Comparison of ENCODE assay signal across 27 mouse cellular contexts in the genomic region with DNA sequence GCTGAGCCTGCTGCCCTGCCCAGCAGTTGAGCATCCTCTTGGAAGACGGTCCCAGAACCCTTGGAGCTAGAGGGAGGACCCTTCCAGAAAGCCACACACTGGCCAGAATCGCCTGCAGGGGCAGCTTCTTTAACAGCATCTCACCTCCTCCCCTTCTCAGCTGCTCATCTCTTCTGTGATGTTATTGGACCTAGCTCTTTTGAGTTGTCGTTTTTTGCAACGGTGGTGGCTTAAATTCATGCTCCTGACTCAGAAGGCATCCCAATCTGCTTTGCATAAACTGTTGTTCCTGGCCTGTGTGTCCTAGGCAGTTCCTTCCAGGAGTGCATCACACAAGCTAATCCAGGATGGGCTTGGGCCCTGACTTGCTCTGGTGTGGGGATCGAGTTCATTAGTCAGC. TPM values are rescaled to one million over a fixed set of nuclear protein-coding genes. Genes with fewer than 3 reads are reported as not detected.
DNase-seq lines count a peak whose midpoint lies in the region; ATAC-seq lines count a peak whose summit lies in the region.
"Had no signal": no experiment of that assay in that cellular context is flagged by ENCODE, and none has a peak within 500 bp of the region (broad histone marks: within the 10 kb centered on the region; RNA-seq: fewer than 3 reads in every experiment).

No protein-coding gene starts in this region.

- DNase-seq in frontal cortex, postnatal 25 days (ENCODE audit: low spot score in 2 of 2) = no peak
- peak; percentile 43 for DNase-seq in brain, adult 2 months (ENCODE audit: low read depth, low spot score)
- DNase-seq in telencephalon, adult 2 months (ENCODE audit: low read depth, low spot score) = peak; percentile 6
- DNase-seq: adrenal gland, adult 8-10 months; adrenal gland, postnatal 14 days; adrenal gland, postnatal 36 days; cerebellum, adult 11 months; cerebellum, adult 18-20 months; cerebellum, adult 8-10 months; cerebellum, adult 9-11 months; cerebellum, postnatal 14 days; cerebellum, postnatal 36 days; embryo, embryonic 11 days had no signal

- peak; percentile 16 for ATAC-seq in frontal cortex, adult (ENCODE audit: low TSS enrichment)
- ATAC-seq in CD4-positive, CD25-positive, alpha-beta regulatory T cell, adult 4 months = no peak
- ATAC-seq: activated CD4-positive, CD25-positive, alpha-beta regulatory T cell, adult 4 months; forebrain, embryonic 14.5 days; forebrain, embryonic 16.5 days; Patski had no signal

RNA-seq across cellular contexts. Expression of gene Arntl2, which starts 1.6 kb away (rescaled TPM):
- polyA plus RNA-seq in CD4-positive, CD25-positive, alpha-beta regulatory T cell, adult 4 months (2017; shearing (Covaris generic)) = 1 to 10 TPM; 1.3 to 1.7 TPM
- polyA plus RNA-seq: erythroblast, embryonic 14.5 days; G1E had no signal

RNA-seq across cellular contexts. Expression of gene Smco2, which starts 52.5 kb away (rescaled TPM):
- polyA plus RNA-seq in CD4-positive, CD25-positive, alpha-beta regulatory T cell, adult 4 months (2017; shearing (Covaris generic)) = not detected
- polyA plus RNA-seq: activated CD4-positive, CD25-positive, alpha-beta regulatory T cell, adult 4 months; brain, embryonic 14.5 days; C2C12; embryonic facial prominence, embryonic 11.5 days; embryonic facial prominence, embryonic 13.5 days; embryonic facial prominence, embryonic 15.5 days; erythroblast, embryonic 14.5 days; forebrain, embryonic 10.5 days; forebrain, embryonic 14.5 days; forebrain, embryonic 16.5 days; G1E; Patski had no signal

Comparison
In these comparisons a context has a peak if more than half of its experiments do, and no peak if none do; other contexts are left out.
1. DNase-seq: peak in brain, adult 2 months (single experiment) and telencephalon, adult 2 months (single experiment); none in frontal cortex, postnatal 25 days (0 of 2).